Mouse (Mus musculus): Measurements from ENCODE around the gene Cd2.

DNA sequence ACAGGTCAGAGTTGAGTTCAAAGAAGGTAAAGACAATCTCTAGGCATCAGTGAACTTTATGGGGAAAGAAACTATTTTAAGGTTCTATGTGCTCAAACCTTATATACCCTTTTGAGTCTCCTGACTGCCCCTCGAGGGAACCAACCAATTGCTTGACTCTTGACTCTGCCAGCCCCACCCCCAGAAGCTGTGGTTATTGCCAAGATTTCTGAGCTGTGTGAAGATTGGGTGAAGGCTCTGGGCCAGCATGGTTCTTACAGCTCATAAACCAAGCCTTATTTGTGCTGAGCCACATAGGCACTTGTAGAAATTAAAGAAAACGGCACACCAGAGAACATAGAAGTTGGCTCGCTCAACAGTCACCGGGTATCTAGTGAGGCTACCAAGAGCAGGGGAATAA, 48.5 kb downstream of the Cd2 start:
- no peak for TF ChIP-seq CTCF (IDR thresholded peaks at IDR 0.05; ENCODE audit: low read depth, low read length)
- TF ChIP-seq POLR2A (IDR thresholded peaks at IDR 0.05; ENCODE audit: borderline replicate concordance, low read depth, low read length) = no peak
